Mouse (Mus musculus): ENCODE measurements around the gene Plbd1. TPM values are rescaled to one million over a fixed set of nuclear protein-coding genes. Genes with fewer than 3 reads are reported as not detected.

Gene Plbd1
- polyA plus RNA-seq, 1 experiment: 0.03 TPM

DNA sequence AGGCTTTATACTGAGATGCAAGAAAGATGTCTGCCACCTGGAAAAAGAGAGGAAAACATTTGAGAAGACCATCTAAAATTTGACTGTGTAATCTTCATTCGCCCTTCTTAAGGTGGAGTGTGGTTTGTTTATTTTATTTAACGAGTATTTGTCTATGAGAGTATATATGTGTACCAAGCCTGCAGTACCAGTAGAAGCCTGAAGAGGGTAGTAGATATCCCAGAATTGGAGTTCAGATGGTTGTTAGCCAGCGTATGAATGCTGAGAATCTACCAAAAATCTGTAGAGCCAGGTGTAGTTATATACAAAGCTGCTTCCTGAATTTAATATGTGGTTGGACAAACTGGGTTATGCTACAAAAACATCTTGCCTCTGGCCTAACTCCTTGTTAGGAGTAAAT, 49.4 kb downstream of the Plbd1 start:
- Histone ChIP-seq H3K4me1 (ENCODE audit: control insufficient read depth) (no peaks in the 10 kb centered on the region), H3K9me3 (ENCODE audit: control insufficient read depth, low read length) (peaks cover 13% of the 10 kb centered on the region), H3K36me3 (ENCODE audit: control insufficient read depth) (peaks cover 56% of the 10 kb centered on the region), H3K27me3 (ENCODE audit: control insufficient read depth) (no peaks in the 10 kb centered on the region), H3K4me3 (replicated peaks) (no peak overlapping the region)
- TF ChIP-seq GATA1 (IDR thresholded peaks at IDR 0.05; ENCODE audit: low read length) (no peak), TAL1 (IDR thresholded peaks at IDR 0.05; ENCODE audit: low read length) (no peak)

DNA sequence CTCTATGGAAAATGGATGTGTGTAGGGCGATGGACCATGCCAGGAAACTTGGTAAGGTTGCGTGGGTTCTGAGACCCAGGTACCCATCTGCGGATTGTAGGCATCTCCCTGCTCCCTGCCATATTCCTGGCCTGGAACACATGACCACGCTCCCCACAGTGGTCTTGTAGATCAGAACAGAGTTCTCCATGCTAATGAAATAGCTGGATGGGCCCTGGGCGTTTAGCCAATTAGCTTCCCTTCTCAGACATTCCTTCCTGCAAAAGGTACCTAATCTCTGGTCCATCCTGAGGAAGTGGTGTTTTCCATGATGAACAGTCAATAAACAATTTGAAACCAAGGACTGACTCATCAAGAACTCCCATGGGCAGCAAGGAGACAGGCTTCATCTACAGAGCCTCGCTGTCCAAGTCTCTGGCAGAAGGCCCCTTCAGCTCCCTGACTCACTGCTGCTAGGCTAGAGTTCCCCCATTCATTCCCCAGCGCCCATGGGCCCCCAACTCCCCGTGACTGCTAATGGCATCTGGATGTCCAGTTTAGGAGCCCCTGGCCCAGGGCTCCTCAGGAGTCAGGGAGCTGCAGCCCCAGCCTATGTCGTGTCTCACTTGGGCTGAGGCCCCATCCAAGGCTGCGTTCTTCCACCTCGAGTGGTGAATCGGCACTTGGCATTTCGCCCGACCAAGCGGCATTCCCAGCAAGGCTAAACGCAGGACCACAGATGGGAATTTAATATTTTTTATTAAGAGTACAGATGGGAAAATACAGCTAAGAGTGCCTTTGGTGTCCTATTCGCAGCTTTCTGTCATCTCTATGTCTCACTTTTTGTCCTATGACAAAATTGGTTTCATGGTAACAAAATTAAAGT, 50.1 kb downstream of the Plbd1 start:
- TF ChIP-seq TAL1 (IDR thresholded peaks at IDR 0.05; ENCODE audit: low read length): no peak
- no peak for TF ChIP-seq GATA1 (IDR thresholded peaks at IDR 0.05; ENCODE audit: low read length)
- no peaks in the 10 kb centered on the region for H3K27me3 ChIP-seq (ENCODE audit: control insufficient read depth)
- H3K4me3 ChIP-seq (replicated peaks): no peak overlapping the region
- peaks cover 13% of the 10 kb centered on the region for H3K9me3 ChIP-seq (ENCODE audit: control insufficient read depth, low read length)
- no peaks in the 10 kb centered on the region for H3K4me1 ChIP-seq (ENCODE audit: control insufficient read depth)
- peaks cover 63% of the 10 kb centered on the region for H3K36me3 ChIP-seq (ENCODE audit: control insufficient read depth)

DNA sequence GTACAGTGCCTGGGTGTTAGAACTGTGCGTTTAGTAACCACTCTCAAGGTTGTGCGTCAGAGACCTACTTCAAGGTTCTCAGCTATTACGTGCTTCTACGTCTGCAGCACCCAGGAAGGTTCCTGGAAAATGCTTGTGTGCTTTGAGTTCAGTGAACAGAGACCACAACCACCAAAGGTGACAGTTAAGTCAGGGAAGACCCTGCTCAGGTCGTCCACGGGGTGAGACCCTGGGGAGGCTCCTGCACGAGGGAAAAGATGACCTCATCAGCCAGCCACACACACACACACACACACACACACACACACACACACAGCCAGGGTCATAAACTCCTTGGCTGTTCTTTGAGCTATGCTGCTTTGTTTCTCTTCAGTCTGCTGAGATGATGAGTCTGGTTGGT, 59.1 kb downstream of the Plbd1 start:
- Histone ChIP-seq H3K4me1 (ENCODE audit: control insufficient read depth) (no peaks in the 10 kb centered on the region), H3K27me3 (ENCODE audit: control insufficient read depth) (no peaks in the 10 kb centered on the region), H3K4me3 (replicated peaks) (no peak overlapping the region), H3K36me3 (ENCODE audit: control insufficient read depth) (peaks cover 95% of the 10 kb centered on the region), H3K9me3 (ENCODE audit: control insufficient read depth, low read length) (no peaks in the 10 kb centered on the region)
- TF ChIP-seq GATA1 (IDR thresholded peaks at IDR 0.05; ENCODE audit: low read length) (no peak), TAL1 (IDR thresholded peaks at IDR 0.05; ENCODE audit: low read length) (no peak)

DNA sequence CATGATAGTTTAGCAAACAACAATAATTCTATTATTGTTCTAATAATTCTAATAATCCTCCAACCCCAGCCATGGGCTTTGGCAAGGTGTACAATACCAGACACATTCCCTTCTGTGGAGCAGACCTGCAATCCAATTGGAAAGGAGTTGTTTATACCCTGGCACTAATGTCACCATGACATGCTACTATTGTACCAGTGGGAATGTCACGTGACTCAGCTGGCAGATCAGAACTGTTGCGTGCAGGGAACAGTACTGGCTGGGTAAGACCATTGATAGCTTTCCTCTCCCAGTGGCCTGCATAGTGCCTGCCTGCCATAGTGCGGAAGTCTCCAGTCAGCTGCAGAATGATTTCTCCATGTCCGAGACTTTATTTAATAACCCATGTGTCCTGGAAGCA, 67.2 kb downstream of the Plbd1 start:
- H3K4me1 ChIP-seq (ENCODE audit: control insufficient read depth): no peaks in the 10 kb centered on the region
- peaks cover 89% of the 10 kb centered on the region for H3K36me3 ChIP-seq (ENCODE audit: control insufficient read depth)
- H3K27me3 ChIP-seq (ENCODE audit: control insufficient read depth): no peaks in the 10 kb centered on the region
- no peak for TF ChIP-seq GATA1 (IDR thresholded peaks at IDR 0.05; ENCODE audit: low read length)
- TF ChIP-seq TAL1 (IDR thresholded peaks at IDR 0.05; ENCODE audit: low read length): no peak
- no peak overlapping the region for H3K4me3 ChIP-seq (replicated peaks)
- H3K9me3 ChIP-seq (ENCODE audit: control insufficient read depth, low read length): peaks cover 2% of the 10 kb centered on the region; the same call in 1 of the 2 replicates

DNA sequence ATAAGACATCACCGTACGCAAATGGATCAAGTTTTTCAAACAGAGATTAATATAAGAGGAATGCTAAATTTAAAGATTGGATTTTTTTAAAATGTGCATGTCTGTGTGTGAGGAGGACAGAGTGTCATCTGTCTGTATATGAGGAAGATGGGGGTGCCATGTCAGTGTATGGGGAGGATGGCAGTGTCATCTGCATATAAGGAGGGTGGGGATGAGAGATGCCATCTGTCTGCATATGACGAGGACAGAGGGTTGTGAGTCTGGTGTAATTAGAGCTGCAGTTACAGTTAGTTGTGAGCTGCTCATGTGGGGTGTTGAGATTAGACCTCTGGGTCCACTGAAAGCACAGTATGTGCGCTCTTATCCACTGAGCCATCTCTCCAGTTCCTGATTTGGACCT, 71.0 kb downstream of the Plbd1 start:
- H3K36me3 ChIP-seq (ENCODE audit: control insufficient read depth): peaks cover 86% of the 10 kb centered on the region
- no peak overlapping the region for H3K4me3 ChIP-seq (replicated peaks)
- H3K4me1 ChIP-seq (ENCODE audit: control insufficient read depth): no peaks in the 10 kb centered on the region
- H3K27me3 ChIP-seq (ENCODE audit: control insufficient read depth): no peaks in the 10 kb centered on the region
- peaks cover 2% of the 10 kb centered on the region; the same call in 1 of the 2 replicates for H3K9me3 ChIP-seq (ENCODE audit: control insufficient read depth, low read length)
- TF ChIP-seq TAL1 (IDR thresholded peaks at IDR 0.05; ENCODE audit: low read length): no peak
- no peak for TF ChIP-seq GATA1 (IDR thresholded peaks at IDR 0.05; ENCODE audit: low read length)

DNA sequence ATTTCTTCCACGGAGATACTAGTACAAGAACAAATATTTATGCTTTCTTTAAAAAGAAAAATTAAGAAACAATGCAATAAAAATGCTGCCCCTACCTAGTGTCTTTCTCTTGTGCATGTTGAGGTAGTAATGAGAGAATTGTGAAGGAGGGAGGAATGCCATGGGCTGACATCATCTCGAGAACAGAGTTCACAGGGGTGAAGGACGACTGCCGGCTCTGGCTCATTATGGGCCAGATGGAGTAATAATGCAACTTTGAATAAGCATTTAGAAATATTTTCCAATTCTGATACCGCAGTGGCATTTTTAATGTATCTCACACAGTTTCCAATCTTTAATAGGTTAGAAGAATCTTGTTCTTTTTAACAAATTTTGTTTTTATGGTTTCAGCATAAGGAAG, 95.7 kb downstream of the Plbd1 start:
- Histone ChIP-seq H3K4me1 (ENCODE audit: control insufficient read depth) (no peaks in the 10 kb centered on the region), H3K9me3 (ENCODE audit: control insufficient read depth, low read length) (peaks cover 16% of the 10 kb centered on the region), H3K4me3 (replicated peaks) (no peak overlapping the region), H3K36me3 (ENCODE audit: control insufficient read depth) (peaks cover 90% of the 10 kb centered on the region), H3K27me3 (ENCODE audit: control insufficient read depth) (no peaks in the 10 kb centered on the region)
- no peak for TF ChIP-seq TAL1 (IDR thresholded peaks at IDR 0.05; ENCODE audit: low read length)

Other genes with a start within 250 kb of the Plbd1 start
- gene E330021D16Rik, start 246.4 kb downstream of the Plbd1 start, polyA plus RNA-seq (2012): not detected in 2 replicates
- gene Atf7ip, start 155.8 kb downstream of the Plbd1 start, polyA plus RNA-seq (2012): 3.8 and 4.7 TPM in 2 replicates
- not detected in 2 replicates for gene Gucy2c, start 119.8 kb upstream of the Plbd1 start, polyA plus RNA-seq (2012)
- 1.7 and 2.6 TPM in 2 replicates for gene Hist4h4, start 142.5 kb upstream of the Plbd1 start, polyA plus RNA-seq (2012)
- gene H2afj, start 146.3 kb upstream of the Plbd1 start, polyA plus RNA-seq (2012): 137 and 209 TPM in 2 replicates
- gene BC049715, start 165.7 kb upstream of the Plbd1 start, polyA plus RNA-seq (2012): 0.59 and 1.4 TPM in 2 replicates
- 28.6 and 29.6 TPM in 2 replicates for gene Wbp11, start 166.3 kb upstream of the Plbd1 start, polyA plus RNA-seq (2012)
- gene Smco3, start 173.5 kb upstream of the Plbd1 start, polyA plus RNA-seq (2012): not detected in 2 replicates
- 2.1 and 2.2 TPM in 2 replicates for gene Art4, start 195.8 kb upstream of the Plbd1 start, polyA plus RNA-seq (2012)
- gene Mgp, start 213.9 kb upstream of the Plbd1 start, polyA plus RNA-seq (2012): not detected in 2 replicates